18 mouse cellular contexts compared by ENCODE assay signal in genomic region chr1:73956320-73956719, GRCm38 (mm10).
DNase-seq lines count a peak whose midpoint lies in the region; ATAC-seq and TF ChIP-seq lines count a peak whose summit lies in the region.
"Had no signal": no experiment of that assay in that cellular context is flagged by ENCODE, and none has a peak within 500 bp of the region (broad histone marks: within the 10 kb centered on the region; RNA-seq: fewer than 3 reads in every experiment).

No protein-coding gene starts in this region.

- H3K4me3 ChIP-seq in heart, embryonic 11.5 days (ENCODE audit: low read depth, low read length), result no peak overlapping the region
- H3K4me3 ChIP-seq in limb, embryonic 14.5 days (replicated peaks; ENCODE audit: low read length), result no peak overlapping the region
- H3K4me3 ChIP-seq in limb, embryonic 10.5 days, result no peak overlapping the region
- H3K4me3 ChIP-seq in stomach, embryonic 15.5 days (replicated peaks), result no peak overlapping the region
- H3K4me3 ChIP-seq: hindbrain, embryonic 13.5 days; midbrain, embryonic 15.5 days; neural tube, embryonic 13.5 days had no signal

- no peak for ATAC-seq in heart, embryonic 11.5 days (replicated peaks; ENCODE audit: insufficient number of reproducible peaks, low FRiP score, low TSS enrichment)
- ATAC-seq in limb, embryonic 14.5 days (ENCODE audit: low FRiP score, low read depth), result no peak
- ATAC-seq in stomach, embryonic 15.5 days (ENCODE audit: insufficient read depth, low FRiP score, low read depth), result no peak

- no peak for DNase-seq in heart, adult 8-10 months (ENCODE audit: low spot score)
- DNase-seq in limb, embryonic 14.5 days (ENCODE audit: low spot score), result no peak
- DNase-seq in limb, embryonic 10.5 days (ENCODE audit: low spot score), result no peak
- peak; percentile 29 for DNase-seq in fibroblast of lung, adult 2 months (ENCODE audit: low read depth)
- DNase-seq in liver, result no peak
- no peak for DNase-seq in testis, postnatal 14 days (ENCODE audit: low spot score)
- DNase-seq: adrenal gland, adult 2 months; cerebellum, postnatal 14 days; kidney, postnatal 25 days; right cerebral cortex, adult 18-20 months; thymus, postnatal 4 days had no signal

- H3K9ac ChIP-seq in heart, embryonic 11.5 days (ENCODE audit: low read depth, low read length), result no peak overlapping the region
- H3K9ac ChIP-seq in limb, embryonic 14.5 days (ENCODE audit: low read depth, low read length, severe bottlenecking), result no peak overlapping the region
- H3K9ac ChIP-seq in stomach, embryonic 15.5 days, result no peak overlapping the region
- H3K9ac ChIP-seq: hindbrain, embryonic 13.5 days; liver, embryonic 14.5 days; midbrain, embryonic 15.5 days; neural tube, embryonic 13.5 days had no signal

- WGBS in heart, embryonic 11.5 days (ENCODE audit: insufficient replicate concordance), result 82% methylated on average over 1 of the region's 1 CpGs
- WGBS in limb, embryonic 14.5 days, result 88% methylated on average over 1 of the region's 1 CpGs
- WGBS in limb, embryonic 10.5 days, result 97% methylated on average over 1 of the region's 1 CpGs
- WGBS in stomach, embryonic 15.5 days, result 82% methylated on average over 1 of the region's 1 CpGs

- H3K4me2 ChIP-seq in heart, embryonic 11.5 days, result no peak overlapping the region
- no peak overlapping the region for H3K4me2 ChIP-seq in limb, embryonic 14.5 days (replicated peaks; ENCODE audit: low read depth, low read length, severe bottlenecking)
- no peak overlapping the region for H3K4me2 ChIP-seq in stomach, embryonic 15.5 days
- H3K4me2 ChIP-seq: hindbrain, embryonic 13.5 days; midbrain, embryonic 15.5 days; neural tube, embryonic 13.5 days had no signal

- H3K27me3 ChIP-seq in heart, embryonic 11.5 days (ENCODE audit: control insufficient read depth, insufficient read depth, low read length), result no peaks in the 10 kb centered on the region
- H3K27me3 ChIP-seq in limb, embryonic 14.5 days (ENCODE audit: control insufficient read depth, insufficient read depth, low read length), result no peaks in the 10 kb centered on the region
- no peaks in the 10 kb centered on the region for H3K27me3 ChIP-seq in limb, embryonic 10.5 days (ENCODE audit: low read depth, poor library complexity, severe bottlenecking)
- H3K27me3 ChIP-seq in stomach, embryonic 15.5 days (replicated peaks), result no peaks in the 10 kb centered on the region
- H3K27me3 ChIP-seq: hindbrain, embryonic 13.5 days; midbrain, embryonic 15.5 days; neural tube, embryonic 13.5 days; Patski had no signal

- TF ChIP-seq POLR2A in limb, embryonic 14.5 days (IDR thresholded peaks at IDR 0.05; ENCODE audit: borderline replicate concordance, extremely low read depth, insufficient read depth, insufficient read length), result no peak

- peaks cover 18% of the 10 kb centered on the region for H3K36me3 ChIP-seq in heart, embryonic 11.5 days (ENCODE audit: control insufficient read depth, insufficient read depth, low read length)
- peaks cover 26% of the 10 kb centered on the region for H3K36me3 ChIP-seq in limb, embryonic 14.5 days (ENCODE audit: control insufficient read depth, insufficient read depth, low read length)
- peaks cover 60% of the 10 kb centered on the region for H3K36me3 ChIP-seq in limb, embryonic 10.5 days
- 0 out of 2 replicates have a peak, but pooled peaks cover 7% of the 10 kb centered on the region for H3K36me3 ChIP-seq in stomach, embryonic 15.5 days
- H3K36me3 ChIP-seq: hindbrain, embryonic 13.5 days; midbrain, embryonic 15.5 days had no signal

- H3K27ac ChIP-seq in heart, embryonic 11.5 days (ENCODE audit: low read depth, low read length), result peak overlapping the region; percentile 74
- H3K27ac ChIP-seq in limb, embryonic 14.5 days (replicated peaks; ENCODE audit: low read depth, low read length), result peak overlapping the region; percentile 30; the same call in 1 of the 2 replicates
- H3K27ac ChIP-seq in limb, embryonic 10.5 days, result no peak overlapping the region
- H3K27ac ChIP-seq in stomach, embryonic 15.5 days, result 0 out of 2 replicates have a peak overlapping the region, but pooled peaks have one; percentile 38
- H3K27ac ChIP-seq: liver, embryonic 14.5 days; midbrain, embryonic 15.5 days; neural tube, embryonic 13.5 days had no signal

- H3K9me3 ChIP-seq in heart, embryonic 11.5 days (replicated peaks; ENCODE audit: control insufficient read depth, low read length), result no peaks in the 10 kb centered on the region
- H3K9me3 ChIP-seq in limb, embryonic 14.5 days (ENCODE audit: control insufficient read depth, low read length), result no peaks in the 10 kb centered on the region
- no peaks in the 10 kb centered on the region for H3K9me3 ChIP-seq in limb, embryonic 10.5 days (replicated peaks)
- no peaks in the 10 kb centered on the region for H3K9me3 ChIP-seq in stomach, embryonic 15.5 days
- H3K9me3 ChIP-seq: hindbrain, embryonic 13.5 days; midbrain, embryonic 15.5 days; neural tube, embryonic 13.5 days had no signal

- peaks cover 65% of the 10 kb centered on the region for H3K4me1 ChIP-seq in heart, embryonic 11.5 days (ENCODE audit: control insufficient read depth, insufficient read depth, low read length)
- H3K4me1 ChIP-seq in limb, embryonic 14.5 days (ENCODE audit: control insufficient read depth, insufficient read depth, low read length), result peaks cover 32% of the 10 kb centered on the region
- H3K4me1 ChIP-seq in limb, embryonic 10.5 days, result peaks cover 49% of the 10 kb centered on the region
- peaks cover 57% of the 10 kb centered on the region for H3K4me1 ChIP-seq in stomach, embryonic 15.5 days
